Mouse (Mus musculus): ENCODE data around the gene Ssrp1. TPM values are rescaled to one million over a fixed set of nuclear protein-coding genes. Genes with fewer than 3 reads are reported as not detected.

Ssrp1 gene
- polyA plus RNA-seq, 1 experiment, result 70.2 TPM

DNA sequence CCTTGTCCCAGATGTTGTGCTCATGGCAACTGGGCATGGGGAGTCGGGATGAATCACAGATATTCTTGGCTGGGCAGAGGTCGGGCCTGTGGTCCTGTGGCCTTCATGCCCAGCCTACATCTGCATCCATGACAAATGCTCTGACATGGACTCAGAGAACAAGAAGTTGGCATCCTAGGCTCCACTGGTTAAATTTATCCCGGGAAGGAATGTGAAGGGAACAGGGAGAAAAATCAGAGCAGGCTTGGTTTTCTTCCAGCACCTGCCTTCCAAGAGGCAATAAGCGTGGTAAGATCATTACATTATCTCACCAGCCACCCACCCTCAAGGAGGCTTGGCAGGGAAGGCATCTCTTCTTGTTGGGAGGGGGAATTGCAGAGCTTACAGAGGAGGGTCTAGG is 32.7 kb upstream of the Ssrp1 start:
- WGBS, result 90% methylated on average over 4 of the region's 4 CpGs
- TF ChIP-seq CTCF (conservative IDR thresholded peaks at IDR 0.05; ENCODE audit: insufficient read depth, insufficient read length, low read depth, low read length), result no peak
- TF ChIP-seq POLR2A (IDR thresholded peaks at IDR 0.05; ENCODE audit: low read depth, low read length), result no peak
- DNase-seq, result no peak

DNA sequence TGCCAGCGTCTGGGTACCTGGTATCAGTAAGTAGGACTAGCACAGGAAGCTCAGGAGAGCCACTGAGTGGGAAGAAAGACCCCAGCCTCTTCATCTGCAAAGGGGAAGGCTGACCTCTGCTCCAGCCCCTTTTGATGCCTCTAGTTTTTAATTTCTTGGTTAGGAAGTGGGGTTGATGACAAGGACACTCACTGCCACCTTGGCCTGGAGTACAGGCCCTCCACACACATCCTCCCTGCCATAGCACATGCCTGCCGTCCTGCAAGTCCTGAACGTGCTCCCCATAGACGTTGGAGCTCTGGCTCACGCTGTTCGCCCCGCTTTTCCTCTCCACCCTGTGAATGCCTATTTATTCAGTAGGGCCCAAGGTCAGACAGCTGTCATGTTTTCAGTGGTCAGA is 30.4 kb upstream of the Ssrp1 start:
- no peak for DNase-seq
- Histone ChIP-seq H3K27ac (ENCODE audit: insufficient read depth, low read depth, low read length) (no peak overlapping the region), H3K36me3 (ENCODE audit: control insufficient read depth, insufficient read depth, low read length) (no peaks in the 10 kb centered on the region), H3K4me1 (ENCODE audit: control insufficient read depth, insufficient read depth, low read length) (no peaks in the 10 kb centered on the region), H3K4me3 (ENCODE audit: insufficient read depth, low read depth, low read length) (no peak overlapping the region), H3K27me3 (replicated peaks; ENCODE audit: control insufficient read depth, insufficient read depth, low read length) (no peaks in the 10 kb centered on the region)
- TF ChIP-seq CTCF (conservative IDR thresholded peaks at IDR 0.05; ENCODE audit: insufficient read depth, insufficient read length, low read depth, low read length) (no peak), POLR2A (IDR thresholded peaks at IDR 0.05; ENCODE audit: low read depth, low read length) (no peak)
- WGBS, result 89% methylated on average over 7 of the region's 7 CpGs

More for the DNA sequence above, 32.7 kb upstream of the Ssrp1 start:
- Histone ChIP-seq H3K4me1 (ENCODE audit: control insufficient read depth, insufficient read depth, low read length) (no peaks in the 10 kb centered on the region), H3K4me3 (ENCODE audit: insufficient read depth, low read depth, low read length) (no peak overlapping the region), H3K27ac (ENCODE audit: insufficient read depth, low read depth, low read length) (no peak overlapping the region), H3K36me3 (ENCODE audit: control insufficient read depth, insufficient read depth, low read length) (no peaks in the 10 kb centered on the region), H3K27me3 (replicated peaks; ENCODE audit: control insufficient read depth, insufficient read depth, low read length) (no peaks in the 10 kb centered on the region)

DNA sequence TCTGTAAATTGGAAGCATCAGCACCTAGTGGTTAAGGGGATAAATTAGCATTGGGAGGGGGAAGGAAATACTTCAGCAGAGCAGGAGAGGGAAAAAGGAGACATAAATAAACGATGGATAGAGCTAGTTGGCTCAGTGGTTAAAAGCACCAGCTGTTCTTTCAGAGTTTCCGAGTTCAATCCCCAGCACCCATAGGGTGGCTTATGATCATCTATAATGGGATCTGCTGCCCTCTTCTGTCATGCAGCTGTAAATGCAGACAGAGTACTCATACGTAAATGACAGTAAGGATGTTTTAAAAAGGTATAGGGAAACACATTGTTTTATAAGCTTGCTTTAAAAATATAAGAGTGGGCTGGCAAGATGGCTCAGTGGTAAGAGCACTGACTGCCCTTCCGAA is 29.3 kb upstream of the Ssrp1 start:
- H3K27me3 ChIP-seq (replicated peaks; ENCODE audit: control insufficient read depth, insufficient read depth, low read length), result no peaks in the 10 kb centered on the region
- TF ChIP-seq CTCF (conservative IDR thresholded peaks at IDR 0.05; ENCODE audit: insufficient read depth, insufficient read length, low read depth, low read length) (no peak; the same call in 1 of the 2 replicates), POLR2A (IDR thresholded peaks at IDR 0.05; ENCODE audit: low read depth, low read length) (no peak)
- no peak overlapping the region for H3K27ac ChIP-seq (ENCODE audit: insufficient read depth, low read depth, low read length)
- no peaks in the 10 kb centered on the region for H3K36me3 ChIP-seq (ENCODE audit: control insufficient read depth, insufficient read depth, low read length)
- H3K4me3 ChIP-seq (ENCODE audit: insufficient read depth, low read depth, low read length), result no peak overlapping the region
- H3K4me1 ChIP-seq (ENCODE audit: control insufficient read depth, insufficient read depth, low read length), result no peaks in the 10 kb centered on the region
- DNase-seq, result peak; percentile 40
- 26% methylated on average over 4 of the region's 4 CpGs for WGBS

DNA sequence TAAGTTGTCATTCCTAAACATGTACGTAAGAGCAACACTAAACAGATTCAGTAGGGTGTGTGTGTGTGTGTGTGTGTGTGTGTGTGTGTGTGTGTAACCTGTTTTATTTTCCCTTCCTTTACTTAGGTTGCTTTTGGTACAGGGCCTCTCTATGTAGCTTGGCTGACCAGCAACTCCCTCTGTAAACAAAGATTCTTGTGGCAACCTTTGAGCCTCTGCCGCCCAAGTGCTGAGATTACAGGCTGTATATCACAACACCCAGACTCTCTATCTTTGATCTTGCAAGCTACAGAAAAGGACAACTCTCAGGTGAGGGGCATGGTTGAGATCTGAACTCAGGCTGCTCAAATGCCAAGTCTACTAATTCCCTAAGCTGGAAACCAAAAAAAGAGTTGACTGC is 27.8 kb upstream of the Ssrp1 start:
- H3K4me1 ChIP-seq (ENCODE audit: control insufficient read depth, insufficient read depth, low read length), result no peaks in the 10 kb centered on the region
- no peak overlapping the region for H3K27ac ChIP-seq (ENCODE audit: insufficient read depth, low read depth, low read length)
- H3K36me3 ChIP-seq (ENCODE audit: control insufficient read depth, insufficient read depth, low read length), result no peaks in the 10 kb centered on the region
- no peaks in the 10 kb centered on the region for H3K27me3 ChIP-seq (replicated peaks; ENCODE audit: control insufficient read depth, insufficient read depth, low read length)
- no peak for TF ChIP-seq CTCF (conservative IDR thresholded peaks at IDR 0.05; ENCODE audit: insufficient read depth, insufficient read length, low read depth, low read length)
- DNase-seq, result no peak
- no peak overlapping the region for H3K4me3 ChIP-seq (ENCODE audit: insufficient read depth, low read depth, low read length)
- WGBS, result 81% methylated on average over 2 of the region's 2 CpGs

GRCm38 (mm10) chr2:85011906-85012604 is 25.0 kb upstream of the Ssrp1 start:
- no peaks in the 10 kb centered on the region for H3K36me3 ChIP-seq (ENCODE audit: control insufficient read depth, insufficient read depth, low read length)
- no peak for TF ChIP-seq POLR2A (IDR thresholded peaks at IDR 0.05; ENCODE audit: low read depth, low read length)
- TF ChIP-seq CTCF (conservative IDR thresholded peaks at IDR 0.05; ENCODE audit: insufficient read depth, insufficient read length, low read depth, low read length), result no peak
- H3K4me3 ChIP-seq (ENCODE audit: insufficient read depth, low read depth, low read length), result no peak overlapping the region
- peak; percentile 20 for DNase-seq
- no peaks in the 10 kb centered on the region for H3K27me3 ChIP-seq (replicated peaks; ENCODE audit: control insufficient read depth, insufficient read depth, low read length)
- H3K4me1 ChIP-seq (ENCODE audit: control insufficient read depth, insufficient read depth, low read length), result no peaks in the 10 kb centered on the region
- no peak overlapping the region for H3K27ac ChIP-seq (ENCODE audit: insufficient read depth, low read depth, low read length)
- 55% methylated on average over 9 of the region's 9 CpGs for WGBS

DNA sequence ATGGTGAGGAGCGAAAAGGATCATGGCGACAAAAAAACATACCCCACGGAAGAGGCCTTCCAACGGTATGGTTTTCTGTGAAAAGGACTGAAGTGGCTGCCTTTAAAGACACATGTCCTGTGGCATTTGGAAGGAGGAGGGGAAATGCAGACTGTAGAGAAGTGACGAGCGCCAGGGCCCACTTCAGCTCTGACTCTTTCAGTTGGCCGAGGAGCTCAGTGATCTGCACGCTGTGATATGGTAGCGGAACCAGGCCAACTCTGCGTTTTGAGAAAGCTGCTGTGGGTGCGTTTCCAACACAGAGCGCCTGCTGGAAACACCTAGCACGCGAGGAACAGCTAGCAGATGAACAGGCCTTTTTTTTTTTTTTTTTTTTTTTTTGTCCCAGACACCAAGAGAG is 24.4 kb upstream of the Ssrp1 start:
- no peaks in the 10 kb centered on the region for H3K27me3 ChIP-seq (replicated peaks; ENCODE audit: control insufficient read depth, insufficient read depth, low read length)
- TF ChIP-seq CTCF (conservative IDR thresholded peaks at IDR 0.05; ENCODE audit: insufficient read depth, insufficient read length, low read depth, low read length), result no peak
- TF ChIP-seq POLR2A (IDR thresholded peaks at IDR 0.05; ENCODE audit: low read depth, low read length), result no peak

GRCm38 (mm10) chr2:85013826-85014587 is 23.0 kb upstream of the Ssrp1 start:
- DNase-seq, result no peak
- Histone ChIP-seq H3K4me1 (ENCODE audit: control insufficient read depth, insufficient read depth, low read length) (no peaks in the 10 kb centered on the region), H3K36me3 (ENCODE audit: control insufficient read depth, insufficient read depth, low read length) (no peaks in the 10 kb centered on the region), H3K4me3 (ENCODE audit: insufficient read depth, low read depth, low read length) (no peak overlapping the region), H3K27ac (ENCODE audit: insufficient read depth, low read depth, low read length) (no peak overlapping the region), H3K27me3 (replicated peaks; ENCODE audit: control insufficient read depth, insufficient read depth, low read length) (no peaks in the 10 kb centered on the region)
- TF ChIP-seq CTCF (conservative IDR thresholded peaks at IDR 0.05; ENCODE audit: insufficient read depth, insufficient read length, low read depth, low read length) (no peak), POLR2A (IDR thresholded peaks at IDR 0.05; ENCODE audit: low read depth, low read length) (no peak)
- 73% methylated on average over 5 of the region's 5 CpGs for WGBS

More for the DNA sequence above, 24.4 kb upstream of the Ssrp1 start:
- H3K4me1 ChIP-seq (ENCODE audit: control insufficient read depth, insufficient read depth, low read length), result no peaks in the 10 kb centered on the region
- no peak for DNase-seq
- H3K4me3 ChIP-seq (ENCODE audit: insufficient read depth, low read depth, low read length), result no peak overlapping the region
- H3K36me3 ChIP-seq (ENCODE audit: control insufficient read depth, insufficient read depth, low read length), result no peaks in the 10 kb centered on the region
- no peak overlapping the region for H3K27ac ChIP-seq (ENCODE audit: insufficient read depth, low read depth, low read length)
- 90% methylated on average over 14 of the region's 14 CpGs for WGBS
